Mouse (Mus musculus) adrenal gland, postnatal 10 days (tissue): Measurements from ENCODE around the gene 2310007B03Rik. TPM values are rescaled to one million over a fixed set of nuclear protein-coding genes. Genes with fewer than 3 reads are reported as not detected.
A peak's percentile ranks its signal among the peaks of the same experiment; 100 is the strongest.

Experiments
- DNase-seq: peaks from one replicate; pipeline ENCODE4 v3.0.0; 2021; ENCODE audit warnings: mixed read lengths
- total RNA-seq, 2 experiments: library from RNA; stranded (reverse); gene quantifications; 2 replicates each; pipeline ENCODE4 v1.2.3; 2021

The 2310007B03Rik gene
- total RNA-seq, 2 experiments from 2014 or later = not detected

- peak; percentile 66 for DNase-seq
These were observed 59.1 kb downstream of the 2310007B03Rik start, which contains the start of gene Kif1a for GRCm38 (mm10) chr1:93101571-93102061. Kif1a (minus strand) TSS chr1:93101951.

Other genes starting within 250 kb of the 2310007B03Rik start
- gene Capn10, start 226.6 kb downstream of the 2310007B03Rik start, total RNA-seq = 10 to 100 TPM; 16.8 to 22.4 TPM
- gene Gpr35, start 210.1 kb downstream of the 2310007B03Rik start, total RNA-seq = 1 to 10 TPM in 1 of 2 experiments, under 1 TPM in 1; 0.97 to 1.7 TPM
- under 1 TPM in 1 of 2 experiments, not detected in 1; 0.36 TPM for gene Aqp12, start 154.6 kb downstream of the 2310007B03Rik start, total RNA-seq
- 10 to 100 TPM; 15.6 to 29.2 TPM for gene Kif1a, start 59.0 kb downstream of the 2310007B03Rik start, total RNA-seq
- 10 to 100 TPM; 20.0 to 46.3 TPM for gene Agxt, start 25.7 kb downstream of the 2310007B03Rik start, total RNA-seq
- gene Crocc2, start 7.8 kb upstream of the 2310007B03Rik start, total RNA-seq = under 1 TPM; 0.06 to 0.15 TPM
- gene Sned1, start 74.9 kb upstream of the 2310007B03Rik start, total RNA-seq = 10 to 100 TPM; 17.3 to 22.5 TPM
- 10 to 100 TPM; 32.8 to 37.4 TPM for gene Mterf4, start 145.0 kb upstream of the 2310007B03Rik start, total RNA-seq
- gene Ppp1r7, start 181.9 kb upstream of the 2310007B03Rik start, total RNA-seq = 10 to 100 TPM; 25.1 to 28.9 TPM
- 1 to 10 TPM; 6.1 to 6.5 TPM for gene Pask, start 182.5 kb upstream of the 2310007B03Rik start, total RNA-seq
- gene Ano7, start 213.0 kb upstream of the 2310007B03Rik start, total RNA-seq = not detected